Mouse (Mus musculus) kidney, postnatal 0 days (tissue): ENCODE data around the gene Clec2h. TPM values are rescaled to one million over a fixed set of nuclear protein-coding genes. Genes with fewer than 3 reads are reported as not detected.
"Not testable (repeated sequence)": the region's sequence is repeated elsewhere in the genome, so short reads cannot be mapped to it uniquely, and the experiment has no call there.

ENCODE experiments used
- ATAC-seq: fragments of 200-750 bp; cut with Nextera tagmentation; replicated peaks from 2 replicates; pipeline ENCODE4 v1.8.0; 2017; ENCODE audit warnings: low read depth, moderate number of reproducible peaks, moderate TSS enrichment, moderate library complexity; ENCODE audit not compliant: low FRiP score
- DNase-seq: peaks from one replicate; pipeline ENCODE4 v3.0.0-alpha.2; 2016; ENCODE audit warnings: low spot score
- H3K27ac ChIP-seq: fragments of 300-500 bp; sonication (generic); 2 replicates; pipeline ENCODE4 v1.5.1; 2014; ENCODE audit warnings: mild to moderate bottlenecking
- H3K27me3 ChIP-seq: fragments of 300-500 bp; sonication (generic); 2 replicates; pipeline ENCODE4 v1.6.1; 2014; ENCODE audit warnings: low read length, mixed read lengths; ENCODE audit not compliant: insufficient read depth
- H3K36me3 ChIP-seq: fragments of 300-500 bp; sonication (generic); 2 replicates; pipeline ENCODE4 v1.6.1; 2014; ENCODE audit warnings: low read length, mixed read lengths; ENCODE audit not compliant: insufficient read depth
- H3K4me1 ChIP-seq: fragments of 300-500 bp; sonication (generic); replicated peaks from 2 replicates; pipeline ENCODE4 v1.6.1; 2014; ENCODE audit warnings: antibody characterized with exemption, low read length, mixed read lengths; ENCODE audit not compliant: insufficient read depth
- H3K4me2 ChIP-seq: fragments of 300-500 bp; sonication (generic); 2 replicates; pipeline ENCODE4 v1.6.1; 2014; ENCODE audit warnings: mild to moderate bottlenecking, low read length, moderate library complexity, mixed read lengths
- H3K4me3 ChIP-seq: fragments of 300-500 bp; sonication (generic); replicated peaks from 2 replicates; pipeline ENCODE4 v1.5.1; 2014; ENCODE audit warnings: low read depth, low read length
- H3K9ac ChIP-seq: fragments of 300-500 bp; sonication (generic); 2 replicates; pipeline ENCODE4 v1.6.1; 2014; ENCODE audit warnings: low read depth, low read length
- H3K9me3 ChIP-seq: fragments of 300-500 bp; sonication (generic); replicated peaks from 2 replicates; pipeline ENCODE4 v1.6.1; 2016; ENCODE audit warnings: low read length, inconsistent platforms, mixed read lengths
- CTCF ChIP-seq: IDR thresholded peaks from 2 replicates; pipeline ENCODE4 v1.5.1; 2016; ENCODE audit warnings: antibody characterized with exemption, low read depth, mild to moderate bottlenecking, moderate library complexity
- WGBS: fragments of 180-500 bp; shearing (Covaris S2); extraction: QIAGEN DNeasy Blood & Tissue Kit; methylation state at CpG from one replicate; pipeline ENCODE4 v1.1.7; 2014; 5-methylcytosine and 5-hydroxymethylcytosine counted together
- polyA plus RNA-seq: library from polyadenylated mRNA; unstranded; fragments of >200 nt; fragmentation: Nextera tagmentation; extraction: Ambion mirVana; gene quantifications from 2 replicates; pipeline ENCODE4 v1.2.1, GENCODE M21; 2015

Clec2h gene
- polyA plus RNA-seq, 1 experiment from 2014 or later: 1.9 TPM

DNA sequence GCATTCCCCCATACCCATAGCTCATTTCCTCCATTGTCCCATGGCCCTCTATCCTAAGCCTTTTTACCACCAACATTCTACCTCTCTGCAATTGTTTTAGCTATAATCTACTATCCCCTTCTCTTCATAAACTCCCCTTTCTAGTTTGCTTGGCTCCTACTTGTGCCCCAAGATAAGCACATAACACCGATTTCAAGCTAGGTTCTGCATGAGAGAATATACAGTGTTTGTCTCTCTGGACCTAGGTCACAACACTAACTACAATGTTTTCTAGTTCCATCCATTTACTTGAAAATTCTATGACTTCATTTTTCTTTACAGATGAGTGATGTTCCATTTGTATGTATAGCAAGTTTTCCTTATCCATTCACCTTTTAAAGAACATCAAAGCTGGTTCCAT is 21.5 kb upstream of the Clec2h start:
- WGBS: 84% methylated on average over 1 of the region's 1 CpGs
- ATAC-seq (no peak), DNase-seq (no peak)
- no peaks in the 10 kb centered on the region for H3K36me3 ChIP-seq
- H3K4me3 ChIP-seq: no peak overlapping the region
- no peaks in the 10 kb centered on the region for H3K27me3 ChIP-seq
- H3K4me2 ChIP-seq: no peak overlapping the region
- TF ChIP-seq CTCF: no peak
- no peaks in the 10 kb centered on the region for H3K4me1 ChIP-seq
- H3K27ac ChIP-seq: no peak overlapping the region
- no peaks in the 10 kb centered on the region for H3K9me3 ChIP-seq
- H3K9ac ChIP-seq: no peak overlapping the region

DNA sequence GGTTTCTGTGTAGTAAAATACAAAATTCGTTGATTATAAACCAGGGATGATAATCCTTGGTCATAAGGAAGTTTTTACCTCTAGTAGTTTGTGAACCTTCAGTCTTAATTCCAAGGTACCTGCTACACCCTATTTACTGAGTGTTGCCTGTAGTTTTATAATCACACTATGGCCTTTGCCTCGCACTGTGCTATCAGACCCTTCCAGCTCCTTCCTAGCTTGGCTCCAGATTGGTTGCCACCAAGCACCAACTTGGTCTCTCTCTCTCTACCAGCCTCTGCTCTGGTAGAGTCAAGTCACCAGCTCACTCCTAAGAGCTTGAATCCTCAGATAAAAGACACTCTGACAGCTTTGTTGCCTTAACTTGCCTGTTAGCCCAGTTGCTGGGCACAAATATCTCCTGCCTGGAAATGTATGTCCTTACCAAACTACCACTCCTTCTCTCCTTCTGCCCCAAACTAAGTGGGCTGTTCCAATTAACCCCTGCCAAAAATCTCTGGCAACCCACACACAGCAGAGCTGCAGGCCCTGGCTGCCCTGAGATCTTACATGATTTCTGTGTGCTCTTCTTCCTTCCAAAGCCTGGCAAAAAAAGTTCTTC is 21.0 kb upstream of the Clec2h start:
- Histone ChIP-seq H3K27ac (no peak overlapping the region), H3K4me2 (no peak overlapping the region), H3K4me1 (no peaks in the 10 kb centered on the region), H3K36me3 (no peaks in the 10 kb centered on the region), H3K9me3 (no peaks in the 10 kb centered on the region), H3K4me3 (no peak overlapping the region), H3K9ac (no peak overlapping the region), H3K27me3 (no peaks in the 10 kb centered on the region)
- TF ChIP-seq CTCF: no peak
- ATAC-seq (no peak), DNase-seq (no peak)
- 90% methylated on average over 2 of the region's 2 CpGs for WGBS

DNA sequence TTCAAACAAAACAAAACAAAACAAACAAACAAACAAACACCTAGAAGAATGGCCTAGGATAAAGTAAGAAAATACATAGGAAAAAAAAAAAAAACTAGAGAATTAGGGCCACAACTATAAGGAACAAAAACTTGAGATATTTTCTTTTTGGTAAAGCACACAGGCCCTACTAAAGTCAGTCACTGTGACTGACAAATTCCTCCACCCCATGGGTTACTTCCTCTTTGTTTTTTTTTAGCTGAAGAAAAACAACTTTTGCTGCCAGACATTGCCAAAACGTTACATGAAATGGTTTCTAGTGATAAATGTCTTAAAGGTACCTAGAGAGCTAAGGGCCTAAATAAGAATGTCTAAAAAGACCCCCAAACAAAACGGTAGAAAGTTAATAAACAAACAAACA is 18.2 kb upstream of the Clec2h start:
- Histone ChIP-seq H3K9me3 (no peaks in the 10 kb centered on the region), H3K36me3 (no peaks in the 10 kb centered on the region), H3K4me3 (no peak overlapping the region), H3K27ac (no peak overlapping the region), H3K4me2 (no peak overlapping the region), H3K4me1 (no peaks in the 10 kb centered on the region), H3K9ac (no peak overlapping the region), H3K27me3 (no peaks in the 10 kb centered on the region)
- no peak for ATAC-seq
- no peak for DNase-seq
- no peak for TF ChIP-seq CTCF
- whole genome bisulfite sequencing: 46% methylated on average over 2 of the region's 2 CpGs

DNA sequence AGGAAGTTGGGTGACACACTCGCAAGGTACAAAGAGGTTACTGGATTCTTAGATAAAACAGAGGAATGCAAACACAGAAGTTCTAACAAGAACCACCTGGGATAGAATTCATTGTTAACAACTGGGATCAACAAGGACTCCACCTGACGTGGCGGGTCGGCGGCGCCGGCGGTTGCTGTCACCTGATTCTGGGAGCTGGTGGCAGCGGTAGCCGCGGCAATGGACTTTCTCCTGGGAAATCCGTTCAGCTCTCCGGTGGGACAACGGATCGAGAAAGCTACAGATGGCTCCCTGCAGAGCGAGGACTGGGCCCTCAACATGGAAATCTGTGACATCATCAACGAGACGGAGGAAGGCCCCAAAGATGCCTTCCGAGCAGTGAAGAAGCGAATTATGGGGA is 17.5 kb upstream of the Clec2h start:
- not testable (repeated sequence) for H3K9me3 ChIP-seq, ATAC-seq, H3K4me1 ChIP-seq, H3K4me3 ChIP-seq, H3K27me3 ChIP-seq, H3K27ac ChIP-seq, H3K4me2 ChIP-seq, DNase-seq, H3K9ac ChIP-seq, H3K36me3 ChIP-seq
- WGBS: 96% methylated on average over 20 of the region's 20 CpGs

DNA sequence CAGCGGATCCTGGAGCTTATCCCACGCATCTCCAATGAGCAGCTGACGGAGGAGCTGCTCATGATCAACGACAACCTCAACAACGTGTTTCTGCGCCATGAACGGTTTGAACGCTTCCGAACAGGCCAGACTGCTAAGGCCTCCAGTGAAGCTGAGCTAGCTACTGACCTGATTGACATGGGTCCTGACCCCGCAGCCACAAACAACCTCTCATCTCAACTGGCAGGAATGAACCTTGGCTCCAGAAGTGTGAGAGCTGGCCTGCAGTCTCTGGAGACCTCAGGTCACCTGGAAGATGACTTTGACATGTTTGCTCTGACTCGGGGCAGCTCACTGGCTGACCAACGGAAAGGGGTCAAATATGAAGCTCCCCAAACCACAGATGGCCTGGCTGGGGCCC is 16.5 kb upstream of the Clec2h start:
- not testable (repeated sequence) for DNase-seq, ATAC-seq, H3K27me3 ChIP-seq, H3K27ac ChIP-seq, H3K4me3 ChIP-seq, H3K9ac ChIP-seq, H3K9me3 ChIP-seq, H3K4me2 ChIP-seq, H3K4me1 ChIP-seq, H3K36me3 ChIP-seq
- WGBS: 88% methylated on average over 12 of the region's 12 CpGs

DNA sequence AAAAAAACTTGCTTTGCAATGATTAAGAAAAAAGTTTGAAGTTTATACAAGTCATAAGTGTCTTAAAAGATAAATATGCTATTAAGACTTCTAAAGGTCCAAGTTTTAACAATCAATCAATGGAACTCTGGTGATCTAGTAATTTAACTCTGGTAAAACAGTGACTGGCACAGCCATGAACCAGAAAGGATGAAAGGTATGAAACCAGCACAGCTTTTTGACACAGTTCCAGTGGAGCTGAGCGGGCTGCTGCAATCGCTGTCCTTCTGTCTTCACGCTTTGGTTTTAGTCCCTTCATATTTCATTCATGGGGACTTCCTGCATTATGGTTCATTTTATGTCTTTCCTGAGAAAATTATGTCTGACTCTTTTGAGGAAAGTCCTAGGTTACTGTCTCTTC is 12.5 kb upstream of the Clec2h start:
- Histone ChIP-seq H3K27me3 (no peaks in the 10 kb centered on the region), H3K4me1 (no peaks in the 10 kb centered on the region), H3K36me3 (no peaks in the 10 kb centered on the region), H3K4me3 (no peak overlapping the region), H3K9ac (no peak overlapping the region), H3K4me2 (no peak overlapping the region), H3K27ac (no peak overlapping the region), H3K9me3 (no peaks in the 10 kb centered on the region)
- 63% methylated on average over 3 of the region's 3 CpGs for WGBS
- TF ChIP-seq CTCF: no peak
- DNase-seq: peak; percentile 2
- ATAC-seq: no peak

DNA sequence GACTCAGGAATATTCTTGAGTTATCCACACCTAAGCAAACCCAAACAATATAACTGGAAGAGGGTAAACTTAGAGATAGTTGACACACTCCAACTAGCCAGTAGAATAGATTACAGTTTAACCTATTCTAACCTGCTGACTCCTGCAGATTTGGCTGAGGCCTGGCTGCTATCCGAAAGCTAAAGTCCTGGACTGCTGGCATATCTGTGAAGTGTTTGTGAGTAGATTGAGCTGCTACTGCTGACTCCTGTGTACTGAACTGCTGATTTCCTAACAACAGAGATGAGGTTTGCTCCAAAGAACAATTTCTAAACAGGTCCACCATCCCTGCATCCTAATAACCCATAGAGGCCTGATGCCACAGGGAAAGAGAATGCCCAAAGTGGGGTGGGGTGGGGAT is 12.0 kb upstream of the Clec2h start:
- ATAC-seq: 0 out of 2 replicates have a peak, but pooled peaks have one; percentile 43
- no peaks in the 10 kb centered on the region for H3K27me3 ChIP-seq

DNA sequence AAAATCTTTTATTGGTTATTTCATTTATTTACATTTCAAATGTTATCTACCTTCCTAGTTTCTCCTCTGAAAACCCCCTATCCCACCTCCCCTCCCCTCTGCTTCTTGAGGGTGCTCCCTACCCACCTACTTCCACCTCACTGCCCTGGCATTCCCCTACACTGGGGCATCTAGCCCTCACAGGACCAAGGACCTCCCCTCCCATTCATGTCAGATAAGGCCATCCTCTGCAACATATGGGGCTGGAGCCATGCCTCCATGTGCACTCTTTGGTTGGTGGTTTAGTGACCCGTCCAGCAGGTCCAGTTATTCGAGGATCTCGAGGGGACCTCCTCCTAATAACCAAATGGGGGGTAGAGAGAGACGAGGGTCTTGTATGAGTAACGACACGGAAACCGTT is 11.4 kb upstream of the Clec2h start:
- H3K4me1 ChIP-seq, H3K27me3 ChIP-seq, H3K36me3 ChIP-seq, H3K4me2 ChIP-seq, H3K9ac ChIP-seq, H3K4me3 ChIP-seq, DNase-seq, ATAC-seq, H3K27ac ChIP-seq, H3K9me3 ChIP-seq: not testable (repeated sequence)
- 90% methylated on average over 4 of the region's 7 CpGs for WGBS

More for the DNA sequence above, 12.0 kb upstream of the Clec2h start:
- Histone ChIP-seq H3K4me2 (no peak overlapping the region), H3K4me1 (no peaks in the 10 kb centered on the region), H3K9ac (no peak overlapping the region), H3K9me3 (no peaks in the 10 kb centered on the region), H3K27ac (no peak overlapping the region), H3K4me3 (no peak overlapping the region), H3K36me3 (no peaks in the 10 kb centered on the region)
- no peak for TF ChIP-seq CTCF
- peak; percentile 3 for DNase-seq
- WGBS: 58% methylated on average over 1 of the region's 1 CpGs
